ENCODE assay signal across 10 mouse cellular contexts in the genomic region with DNA sequence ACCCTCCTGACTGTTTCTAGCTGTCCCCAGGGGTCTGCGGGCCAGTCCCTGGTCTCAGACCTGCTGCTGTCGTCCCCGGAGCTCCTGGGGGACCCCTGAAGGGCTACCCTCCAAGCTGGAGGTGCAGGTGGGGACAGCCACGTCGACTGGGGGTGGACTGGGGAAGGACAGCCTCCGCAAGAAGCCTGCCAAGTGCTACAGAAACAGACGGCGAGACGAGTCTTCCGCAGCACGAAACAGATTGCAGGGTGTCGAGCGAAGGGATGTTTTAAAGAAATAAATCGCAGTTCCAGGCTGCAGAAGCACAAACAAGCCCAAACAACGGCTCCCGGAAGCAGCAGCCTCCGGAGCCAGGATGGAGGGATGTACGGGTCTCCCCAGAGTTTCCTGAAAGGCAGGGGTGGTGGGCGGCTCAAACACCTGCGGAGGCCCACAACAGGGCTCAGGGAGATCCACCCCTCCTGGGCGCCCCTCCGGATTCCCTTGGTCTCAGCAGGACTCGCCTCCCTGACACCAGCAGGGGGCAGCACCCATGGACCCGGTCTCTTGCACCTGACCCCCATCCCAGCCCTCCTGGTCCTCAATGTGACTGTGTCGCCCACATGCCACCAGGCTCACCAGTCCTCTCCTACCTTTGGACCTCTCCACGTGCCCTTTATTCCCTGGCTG. TPM values are rescaled to one million over a fixed set of nuclear protein-coding genes. Genes with fewer than 3 reads are reported as not detected.
A peak's percentile ranks its signal among the peaks of the same experiment; 100 is the strongest.
DNase-seq lines count a peak whose midpoint lies in the region; ATAC-seq and TF ChIP-seq lines count a peak whose summit lies in the region.
"Had no signal": no experiment of that assay in that cellular context is flagged by ENCODE, and none has a peak within 500 bp of the region (broad histone marks: within the 10 kb centered on the region; RNA-seq: fewer than 3 reads in every experiment).

No protein-coding gene starts in this region.

- intact Hi-C loops in gastrocnemius, postnatal 14 days (cut with DNase I; ENCODE audit: low total_unique reads) = no loop called here
- intact Hi-C loops in gastrocnemius, postnatal 36 days (cut with DNase I) = no loop called here
- intact Hi-C loops in left cerebral cortex, adult 2 months (cut with DNase I) = no loop called here

- H3K9ac ChIP-seq in stomach, postnatal 0 days (ENCODE audit: low read length) = no peak overlapping the region
- H3K9ac ChIP-seq: midbrain, embryonic 12.5 days had no signal

- TF ChIP-seq CTCF in spleen, adult 2 months (IDR thresholded peaks at IDR 0.05; ENCODE audit: extremely low read depth, insufficient read depth, insufficient read length, insufficient replicate concordance) = peak; percentile 58
- peak; percentile 68 for TF ChIP-seq CTCF in left cerebral cortex, adult 2 months (IDR thresholded peaks at IDR 0.05)
- peak; percentile 63 for TF ChIP-seq CTCF in stomach, postnatal 0 days (IDR thresholded peaks at IDR 0.05; ENCODE audit: low read depth)

- no peak for TF ChIP-seq POLR2A in spleen, adult 2 months (IDR thresholded peaks at IDR 0.05; ENCODE audit: low read depth, low read length)

- H3K9me3 ChIP-seq in stomach, postnatal 0 days (ENCODE audit: control insufficient read depth, low read length) = no peaks in the 10 kb centered on the region
- H3K9me3 ChIP-seq: midbrain, embryonic 12.5 days had no signal

- no peak overlapping the region for H3K4me2 ChIP-seq in stomach, postnatal 0 days (replicated peaks; ENCODE audit: low read depth)
- H3K4me2 ChIP-seq: midbrain, embryonic 12.5 days had no signal

- H3K27me3 ChIP-seq in spleen, adult 2 months (ENCODE audit: control insufficient read depth, insufficient read depth, low read length) = no peaks in the 10 kb centered on the region
- H3K27me3 ChIP-seq in stomach, postnatal 0 days (ENCODE audit: control insufficient read depth, insufficient read depth, low read length) = no peaks in the 10 kb centered on the region
- H3K27me3 ChIP-seq: midbrain, embryonic 12.5 days had no signal

- TF ChIP-seq EP300 in stomach, postnatal 0 days (optimal IDR thresholded peaks at IDR 0.05) = no peak

- no peak for ATAC-seq in stomach, postnatal 0 days (ENCODE audit: low FRiP score, low TSS enrichment)

- H3K4me3 ChIP-seq in spleen, adult 2 months (ENCODE audit: extremely low read depth, insufficient read depth, insufficient read length) = no peak overlapping the region
- H3K4me3 ChIP-seq in left cerebral cortex, adult 2 months = no peak overlapping the region
- no peak overlapping the region for H3K4me3 ChIP-seq in stomach, postnatal 0 days (ENCODE audit: low read depth, low read length)
- H3K4me3 ChIP-seq: midbrain, embryonic 12.5 days had no signal

- H3K27ac ChIP-seq in spleen, adult 2 months (ENCODE audit: insufficient read depth, low read length) = no peak overlapping the region
- no peak overlapping the region for H3K27ac ChIP-seq in left cerebral cortex, adult 2 months
- no peak overlapping the region for H3K27ac ChIP-seq in stomach, postnatal 0 days (replicated peaks)
- H3K27ac ChIP-seq: midbrain, embryonic 12.5 days had no signal

- H3K36me3 ChIP-seq in spleen, adult 2 months (ENCODE audit: control insufficient read depth, insufficient read depth, low read length) = no peaks in the 10 kb centered on the region
- H3K36me3 ChIP-seq in stomach, postnatal 0 days (ENCODE audit: control insufficient read depth, insufficient read depth, low read length) = no peaks in the 10 kb centered on the region
- H3K36me3 ChIP-seq: G1E had no signal

- WGBS in spleen, adult 2 months = 47% methylated on average over 26 of the region's 26 CpGs
- 51% methylated on average over 26 of the region's 26 CpGs for WGBS in stomach, postnatal 0 days

- H3K4me1 ChIP-seq in spleen, adult 2 months (ENCODE audit: control insufficient read depth, insufficient read depth, insufficient read length) = no peaks in the 10 kb centered on the region
- no peaks in the 10 kb centered on the region for H3K4me1 ChIP-seq in stomach, postnatal 0 days (replicated peaks; ENCODE audit: control insufficient read depth, insufficient read depth)

- DNase-seq in gastrocnemius, postnatal 14 days = peak; percentile 38
- DNase-seq in gastrocnemius, postnatal 36 days = no peak
- DNase-seq in spleen, adult 2 months (ENCODE audit: low read depth in 1 of 2, low spot score in 2 of 2) = no peak
- no peak for DNase-seq in spleen, postnatal 36 days (ENCODE audit: low spot score in 2 of 2)
- DNase-seq in frontal cortex, postnatal 14 days (ENCODE audit: low spot score in 2 of 2) = peak; percentile 50 to 52
- peak; percentile 47 to 72 for DNase-seq in left cerebral cortex, adult 2 months (ENCODE audit: extremely low spot score in 1 of 2, low spot score in 2 of 2)
- peak; percentile 42 for DNase-seq in stomach, postnatal 0 days (ENCODE audit: low spot score)
- no peak for DNase-seq in heart, adult 11 months

RNA-seq across cellular contexts. Expression of gene Tbc1d16, which starts 29.6 kb away (rescaled TPM):
- total RNA-seq in gastrocnemius, postnatal 14 days (2021) = 10 to 100 TPM; 14.3 to 18.5 TPM
- total RNA-seq in gastrocnemius, postnatal 36 days (2021) = 10 to 100 TPM; 19.2 to 23.2 TPM
- 3.9 and 4.6 TPM in 2 replicates for polyA plus RNA-seq in spleen, adult 2 months (2012; rRNA removed)
- total RNA-seq in left cerebral cortex, adult 2 months (2021) = 10 to 100 TPM; 25.2 to 34.6 TPM
- 4.8 and 6.3 TPM in 2 replicates for polyA plus RNA-seq in stomach, postnatal 0 days (2015; fragmentation: Nextera tagmentation; extraction: Ambion mirVana)
- polyA plus RNA-seq: G1E had no signal

RNA-seq across cellular contexts. Expression of gene Ccdc40, which starts 29.7 kb away (rescaled TPM):
- total RNA-seq in gastrocnemius, postnatal 14 days (2021) = not detected
- not detected for total RNA-seq in gastrocnemius, postnatal 36 days (2021)
- 0.47 TPM in 2 replicates for polyA plus RNA-seq in spleen, adult 2 months (2012; rRNA removed)
- total RNA-seq in left cerebral cortex, adult 2 months (2021) = 1 to 10 TPM; 1.3 to 1.5 TPM
- polyA plus RNA-seq in stomach, postnatal 0 days (2015; fragmentation: Nextera tagmentation; extraction: Ambion mirVana) = 0.92 and 1.2 TPM in 2 replicates
- polyA plus RNA-seq: G1E had no signal

Comparison
In these comparisons a context has a peak if more than half of its experiments do, and no peak if none do; other contexts are left out.
1. DNase-seq: peak in gastrocnemius, postnatal 14 days (single experiment), frontal cortex, postnatal 14 days (2 of 2), left cerebral cortex, adult 2 months (2 of 2) and stomach, postnatal 0 days (single experiment); none in gastrocnemius, postnatal 36 days (0 of 2), spleen, adult 2 months (0 of 2), spleen, postnatal 36 days (0 of 2) and heart, adult 11 months (single experiment).
2. Peak in every context shown above with its lines, with median percentiles within 50 percentile points of each other: CTCF ChIP-seq.